Mouse (Mus musculus): Measurements from ENCODE around the gene Cbfa2t2.

Cbfa2t2 gene

DNA sequence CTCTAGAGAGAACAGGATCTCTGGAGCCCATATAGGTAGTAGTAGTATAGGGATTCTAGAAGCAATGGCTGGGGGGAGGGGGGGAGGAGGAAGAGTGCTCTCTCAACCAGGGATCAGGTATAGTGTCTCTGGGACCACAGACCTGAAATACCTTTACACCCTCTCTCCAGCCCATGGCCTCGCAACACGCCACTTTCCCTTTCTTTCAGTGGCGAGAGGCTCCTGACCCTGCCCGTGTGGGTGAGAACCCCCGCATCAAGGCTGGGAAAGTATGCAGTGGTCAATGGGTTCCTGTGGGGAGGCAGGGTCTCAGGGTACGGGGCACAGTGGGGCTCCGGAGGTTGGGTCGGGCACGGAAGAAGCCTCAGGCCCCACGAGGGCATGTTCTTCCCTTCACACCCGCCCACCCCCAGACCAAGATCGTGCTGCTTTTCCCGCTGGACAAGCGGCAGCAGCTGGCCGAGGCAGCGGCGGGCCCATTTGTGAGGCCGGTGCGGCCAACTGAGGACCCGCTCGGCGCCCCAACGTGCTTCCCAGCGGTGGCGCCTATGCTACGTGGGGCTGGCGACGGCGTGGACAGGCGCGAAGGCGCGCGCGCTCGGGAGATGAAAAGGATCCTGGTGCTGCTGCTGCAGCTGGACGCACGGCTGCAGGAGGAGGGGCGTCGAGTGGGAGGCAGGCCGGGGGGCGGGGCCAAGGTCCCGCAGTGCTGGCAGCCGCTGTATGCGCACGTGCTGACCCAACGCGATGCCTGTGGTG is 113.0 kb downstream of the Cbfa2t2 start:
- in situ Hi-C loops (cut with MboI; ENCODE audit: low pct_unique_long_range_greater_than_20kb in 1 of 2, low sequenced_read_pairs in 2 of 2, unreplicated experiment in 1 of 2) = loop anchor here (10.0 kb wide), 1 partner anchor 135 kb away; no protein-coding TSS in a partner anchor

DNA sequence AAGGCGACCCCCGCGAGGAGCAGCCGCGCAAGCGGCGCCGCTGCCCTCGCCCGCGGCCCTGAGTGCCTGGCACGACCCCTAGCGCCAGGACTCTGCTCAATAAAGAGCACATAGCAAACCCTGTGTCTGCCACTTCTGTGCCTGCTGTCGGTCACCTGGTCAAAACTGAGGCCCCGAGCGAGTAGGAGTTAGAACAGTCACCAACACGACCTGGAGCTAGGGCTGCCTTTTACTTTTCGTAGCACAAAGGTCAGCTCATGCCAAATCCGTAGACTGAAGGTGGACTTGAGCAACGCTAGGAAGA is 113.6 kb downstream of the Cbfa2t2 start:
- in situ Hi-C loops (cut with MboI; ENCODE audit: low pct_unique_long_range_greater_than_20kb in 1 of 2, low sequenced_read_pairs in 2 of 2, unreplicated experiment in 1 of 2) = loop anchor here (10.0 kb wide), 1 partner anchor 135 kb away; no protein-coding TSS in a partner anchor

GRCm38 (mm10) chr2:154550937-154551336 is 114.7 kb downstream of the Cbfa2t2 start:
- in situ Hi-C loops (cut with MboI; ENCODE audit: low pct_unique_long_range_greater_than_20kb in 1 of 2, low sequenced_read_pairs in 2 of 2, unreplicated experiment in 1 of 2) = no loop called here

DNA sequence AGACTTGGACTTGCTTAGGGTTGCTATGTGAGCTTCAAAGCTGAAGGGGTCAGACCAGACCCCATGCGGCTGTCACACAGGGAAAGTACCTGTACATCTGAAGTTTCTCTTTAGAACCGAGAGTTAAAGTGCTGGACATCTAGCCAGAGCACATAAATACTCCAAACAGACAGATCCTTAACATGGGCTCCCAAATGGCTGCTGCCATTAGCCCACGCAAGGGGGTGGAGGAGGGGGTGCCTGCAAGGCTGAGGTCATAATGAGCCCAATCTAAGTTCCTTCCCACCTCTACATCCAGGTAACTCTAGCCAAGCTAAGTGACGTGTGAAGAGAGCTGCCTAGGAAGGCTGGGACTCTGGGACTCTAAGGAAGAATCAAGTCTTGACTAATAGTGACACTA is 115.2 kb downstream of the Cbfa2t2 start, which contains the start of gene Actl10:
Gene Actl10 (plus strand): TSS at position 301 of the 400 bp plus-strand sequence.
- in situ Hi-C loops (cut with MboI; ENCODE audit: low pct_unique_long_range_greater_than_20kb in 1 of 2, low sequenced_read_pairs in 2 of 2, unreplicated experiment in 1 of 2) = no loop called here

DNA sequence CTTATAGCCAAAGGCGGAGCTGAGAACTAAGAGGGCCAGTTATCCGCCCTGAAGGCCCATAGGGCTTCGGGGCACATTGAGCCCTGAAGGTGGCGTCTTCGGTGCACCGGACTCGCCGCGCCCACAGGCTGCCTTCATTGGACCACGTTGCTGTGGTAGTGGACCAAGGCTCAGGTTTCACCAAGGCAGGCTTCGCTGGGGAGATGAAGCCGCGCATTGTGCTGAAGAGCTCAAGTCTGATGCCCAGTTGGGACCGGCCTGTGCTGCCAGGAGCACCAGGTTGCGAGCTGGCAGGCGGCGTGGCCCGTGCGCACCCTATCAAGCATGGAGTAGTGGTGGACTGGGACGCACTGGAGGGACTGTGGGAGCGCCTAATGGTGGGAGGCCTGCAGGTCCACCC is 115.6 kb downstream of the Cbfa2t2 start:
- in situ Hi-C loops (cut with MboI; ENCODE audit: low pct_unique_long_range_greater_than_20kb in 1 of 2, low sequenced_read_pairs in 2 of 2, unreplicated experiment in 1 of 2) = no loop called here

DNA sequence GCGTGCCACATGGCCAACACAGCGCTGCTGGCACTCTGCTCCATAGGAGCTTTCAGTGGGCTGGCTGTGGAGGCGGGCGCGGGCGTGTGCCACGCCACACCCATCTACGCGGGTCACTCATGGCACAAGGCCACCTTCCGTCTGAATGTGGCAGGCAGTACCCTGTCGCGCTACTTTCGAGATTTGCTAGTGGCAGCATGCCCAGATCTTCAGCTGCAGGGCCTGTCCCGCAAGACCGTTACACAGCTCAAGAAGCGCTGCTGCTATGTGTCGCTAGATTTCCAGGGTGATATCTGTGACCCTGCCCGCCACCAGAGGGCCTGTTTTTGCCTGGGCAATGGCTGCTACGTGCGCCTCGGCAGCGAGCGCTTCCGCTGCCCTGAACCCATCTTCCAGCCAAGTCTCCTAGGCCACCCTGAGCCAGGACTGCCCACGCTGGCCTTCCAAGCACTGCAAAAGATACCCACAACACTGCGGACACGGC is 116.2 kb downstream of the Cbfa2t2 start:
- in situ Hi-C loops (cut with MboI; ENCODE audit: low pct_unique_long_range_greater_than_20kb in 1 of 2, low sequenced_read_pairs in 2 of 2, unreplicated experiment in 1 of 2) = no loop called here

- in situ Hi-C loops (cut with MboI; ENCODE audit: low pct_unique_long_range_greater_than_20kb in 1 of 2, low sequenced_read_pairs in 2 of 2, unreplicated experiment in 1 of 2) = no loop called here
These were observed 119.0 kb downstream of the Cbfa2t2 start for GRCm38 (mm10) chr2:154555235-154555634.

DNA sequence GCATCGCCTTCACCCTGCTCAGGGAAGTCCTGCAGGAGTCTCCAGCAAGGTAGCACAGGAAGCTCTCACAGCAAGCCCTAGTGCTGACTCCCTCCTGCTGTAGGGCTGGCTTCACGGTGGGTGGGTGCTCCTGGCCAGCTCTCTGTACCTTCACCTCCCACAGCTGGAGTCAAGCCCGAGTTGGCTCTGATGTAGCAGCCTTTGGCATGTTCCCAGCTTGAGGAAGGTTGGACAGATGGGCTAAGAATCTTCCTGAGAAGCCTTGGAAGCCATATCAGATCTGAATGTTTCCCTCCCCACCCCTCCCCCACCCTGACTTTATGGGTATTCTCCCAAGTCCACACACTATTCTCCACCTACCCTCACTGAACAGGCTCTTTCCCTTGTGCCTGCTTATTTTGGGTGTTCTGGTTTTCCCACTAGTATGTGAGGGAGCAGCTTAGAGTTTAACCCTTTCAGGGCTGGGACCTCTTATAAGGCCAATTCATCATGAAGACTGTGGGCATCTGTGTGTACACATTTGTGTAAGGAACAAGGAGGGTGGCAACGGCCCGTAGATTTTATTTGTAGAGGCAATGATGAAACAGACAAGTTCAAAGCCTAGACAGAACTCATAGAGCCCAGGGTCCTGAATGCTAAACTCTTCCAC is 121.0 kb downstream of the Cbfa2t2 start:
- in situ Hi-C loops (cut with MboI; ENCODE audit: low pct_unique_long_range_greater_than_20kb in 1 of 2, low sequenced_read_pairs in 2 of 2, unreplicated experiment in 1 of 2) = no loop called here

DNA sequence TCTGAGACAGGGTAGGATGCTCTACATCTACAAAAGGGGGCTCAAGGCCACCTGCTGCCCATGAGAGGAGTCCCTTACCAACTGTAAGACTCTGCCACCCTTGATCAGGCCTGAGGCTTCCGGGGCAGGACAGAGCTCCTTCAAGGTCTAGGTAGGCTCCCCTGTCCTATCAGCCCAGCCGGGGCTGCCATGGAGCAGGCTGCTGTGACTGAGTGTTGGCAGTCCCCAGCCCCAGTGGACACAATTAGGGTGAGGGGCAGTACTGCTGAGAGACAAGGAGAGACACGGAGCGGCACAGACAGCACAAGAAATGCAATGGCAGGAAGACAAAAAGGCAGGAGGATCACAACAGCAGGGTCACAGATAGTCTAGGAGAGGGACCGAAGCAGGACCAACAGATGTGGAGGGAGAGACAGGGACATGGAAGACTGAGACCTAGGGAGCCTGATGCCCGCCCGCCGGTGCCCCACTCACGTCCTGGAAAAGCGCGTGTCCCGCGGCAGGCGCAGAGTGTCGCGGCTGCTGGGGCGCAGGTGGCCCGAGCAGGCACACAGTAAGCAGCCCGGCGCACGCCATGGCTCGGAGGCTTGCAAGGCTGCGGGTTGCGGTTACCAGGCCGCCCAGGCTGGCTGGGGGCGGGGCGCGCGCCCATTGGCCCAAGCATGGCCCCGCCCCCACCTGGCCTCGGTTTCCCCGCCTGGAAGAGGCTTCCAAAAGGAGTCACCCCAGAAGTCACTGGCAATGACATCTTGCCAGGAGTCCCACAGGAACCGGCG is 122.2 kb downstream of the Cbfa2t2 start, which contains the start of gene Necab3:
Gene Necab3 (minus strand): TSS at position 627 of the 776 bp plus-strand sequence.
- in situ Hi-C loops (cut with MboI; ENCODE audit: low pct_unique_long_range_greater_than_20kb in 1 of 2, low sequenced_read_pairs in 2 of 2, unreplicated experiment in 1 of 2) = no loop called here

DNA sequence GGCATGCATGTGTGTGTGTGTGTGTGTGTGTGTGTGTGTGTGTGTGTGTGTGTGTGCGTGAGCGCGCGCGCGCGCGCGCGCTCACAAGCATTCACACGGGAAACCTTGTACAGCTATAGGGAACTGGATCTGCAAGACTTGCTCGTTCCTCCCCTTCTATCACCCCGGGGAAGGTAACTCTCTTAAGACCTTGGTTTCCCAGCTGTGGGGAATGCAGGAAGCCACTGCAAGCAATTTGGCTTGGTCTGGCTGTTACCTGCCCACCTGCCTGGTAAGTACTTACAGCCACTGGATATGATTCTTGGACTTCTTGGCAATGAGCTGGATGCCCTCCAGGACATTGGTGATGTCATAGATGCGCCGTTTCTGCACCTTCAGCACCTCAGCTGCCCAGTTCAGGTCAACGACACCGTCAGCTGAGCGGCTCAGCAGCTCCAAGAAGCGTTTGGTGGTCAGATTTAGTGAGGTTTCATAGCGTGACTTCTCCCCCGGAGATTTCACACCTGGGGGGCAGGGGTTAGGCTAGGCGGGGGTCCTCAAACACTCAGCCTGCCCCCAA is 127.4 kb downstream of the Cbfa2t2 start:
- in situ Hi-C loops (cut with MboI; ENCODE audit: low pct_unique_long_range_greater_than_20kb in 1 of 2, low sequenced_read_pairs in 2 of 2, unreplicated experiment in 1 of 2) = no loop called here

DNA sequence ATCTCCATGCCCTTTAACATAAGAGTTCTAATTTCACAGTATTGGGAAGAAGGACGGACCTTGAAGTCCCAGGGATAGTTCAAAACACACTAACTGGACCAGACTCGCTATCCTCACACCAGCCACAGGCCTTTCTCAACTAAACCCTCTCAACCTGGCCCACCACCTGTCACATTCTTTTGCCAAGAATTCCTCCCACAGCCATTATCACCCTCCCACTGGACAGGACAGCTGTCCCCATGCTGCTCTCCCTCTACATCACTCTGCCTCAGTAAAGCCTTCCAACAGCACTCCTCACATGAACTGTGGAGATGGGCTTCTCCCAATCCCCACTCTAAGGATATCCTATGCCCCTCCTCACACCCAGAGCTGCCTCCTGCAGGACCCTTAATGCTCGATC is 129.3 kb downstream of the Cbfa2t2 start:
- in situ Hi-C loops (cut with MboI; ENCODE audit: low pct_unique_long_range_greater_than_20kb in 1 of 2, low sequenced_read_pairs in 2 of 2, unreplicated experiment in 1 of 2) = no loop called here

- in situ Hi-C loops (cut with MboI; ENCODE audit: low pct_unique_long_range_greater_than_20kb in 1 of 2, low sequenced_read_pairs in 2 of 2, unreplicated experiment in 1 of 2) = no loop called here
These were observed 130.4 kb downstream of the Cbfa2t2 start for GRCm38 (mm10) chr2:154566641-154567040.

- in situ Hi-C loops (cut with MboI; ENCODE audit: low pct_unique_long_range_greater_than_20kb in 1 of 2, low sequenced_read_pairs in 2 of 2, unreplicated experiment in 1 of 2) = no loop called here
These were observed 131.5 kb downstream of the Cbfa2t2 start for GRCm38 (mm10) chr2:154567766-154568165.

GRCm38 (mm10) chr2:154568329-154569070 is 132.2 kb downstream of the Cbfa2t2 start:
- in situ Hi-C loops (cut with MboI; ENCODE audit: low pct_unique_long_range_greater_than_20kb in 1 of 2, low sequenced_read_pairs in 2 of 2, unreplicated experiment in 1 of 2) = no loop called here

- in situ Hi-C loops (cut with MboI; ENCODE audit: low pct_unique_long_range_greater_than_20kb in 1 of 2, low sequenced_read_pairs in 2 of 2, unreplicated experiment in 1 of 2) = no loop called here
These were observed 132.9 kb downstream of the Cbfa2t2 start for GRCm38 (mm10) chr2:154569071-154569748.

GRCm38 (mm10) chr2:154569836-154570286 is 133.6 kb downstream of the Cbfa2t2 start, which contains the start of gene E2f1:
Gene E2f1 (minus strand): TSS chr2:154569892.
- in situ Hi-C loops (cut with MboI; ENCODE audit: low pct_unique_long_range_greater_than_20kb in 1 of 2, low sequenced_read_pairs in 2 of 2, unreplicated experiment in 1 of 2) = no loop called here

- in situ Hi-C loops (cut with MboI; ENCODE audit: low pct_unique_long_range_greater_than_20kb in 1 of 2, low sequenced_read_pairs in 2 of 2, unreplicated experiment in 1 of 2) = no loop called here
These were observed 134.4 kb downstream of the Cbfa2t2 start for GRCm38 (mm10) chr2:154570666-154571065.
